Mouse (Mus musculus): Measurements from ENCODE around the gene Spdef. TPM values are rescaled to one million over a fixed set of nuclear protein-coding genes. Genes with fewer than 3 reads are reported as not detected.

Gene Spdef
- polyA plus RNA-seq, 1 experiment from 2014 or later, result 0.21 TPM

DNA sequence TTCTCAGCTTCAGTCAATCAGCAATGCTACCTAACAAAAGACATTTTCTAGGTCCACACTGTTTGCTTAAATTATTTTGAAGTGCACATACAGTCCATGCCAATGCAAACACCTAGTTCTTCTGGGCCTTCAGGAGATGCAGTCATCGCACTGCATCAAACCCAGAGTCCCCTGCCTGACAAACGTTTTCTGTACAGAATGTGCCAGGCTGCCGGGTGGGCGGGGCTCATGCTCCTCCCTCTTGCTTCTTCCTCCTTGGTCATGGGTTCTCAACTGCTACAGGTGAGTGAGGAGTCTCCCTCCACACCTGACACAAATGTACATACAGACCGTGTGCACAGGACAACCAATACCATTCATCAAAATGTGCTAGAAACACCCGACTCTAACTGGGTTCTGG lies 31.4 kb upstream of the Spdef start:
- H3K9me3 ChIP-seq, result peaks cover 8% of the 10 kb centered on the region
- peaks cover 46% of the 10 kb centered on the region for H3K36me3 ChIP-seq

DNA sequence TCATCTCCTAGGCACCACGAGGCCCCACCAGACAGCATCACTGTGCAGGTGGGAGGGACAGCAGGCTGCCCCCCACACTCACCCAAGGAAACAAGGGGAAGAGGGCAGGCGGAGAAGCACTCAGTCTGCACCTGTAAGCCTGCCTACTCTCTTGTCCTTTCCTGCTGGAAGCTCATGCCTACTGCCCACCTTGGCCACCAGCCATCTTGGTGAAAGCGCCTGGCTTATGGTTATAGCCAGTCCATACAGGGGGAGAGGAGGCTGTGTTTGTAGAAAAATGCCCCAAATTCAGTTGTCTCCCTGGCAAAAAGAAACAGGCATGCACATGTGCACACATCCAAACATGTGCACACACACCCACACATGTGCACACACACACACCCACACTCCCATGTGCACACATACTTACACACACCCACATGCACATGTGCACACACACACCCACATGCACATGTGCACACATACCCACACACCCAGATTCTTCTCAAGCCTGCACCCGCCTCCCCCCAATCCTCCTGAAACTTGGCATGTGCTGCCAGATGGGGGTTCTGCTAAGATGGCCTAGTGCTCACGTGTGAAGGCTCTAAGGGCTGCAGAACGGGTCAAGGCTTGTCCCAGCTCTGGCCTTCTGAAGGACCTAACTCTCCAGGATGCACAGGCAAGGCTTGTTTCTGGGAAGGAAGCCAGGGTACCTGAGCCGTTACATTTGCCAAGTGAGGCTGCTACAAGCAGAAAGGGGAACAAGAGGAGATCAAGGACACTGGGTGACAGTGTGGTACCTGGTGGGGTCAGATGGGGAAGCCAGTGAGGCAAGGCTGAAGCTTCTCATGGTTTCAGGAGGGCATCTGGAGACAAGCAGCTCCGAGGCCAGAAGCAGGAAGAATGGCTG lies 22.8 kb upstream of the Spdef start:
- no peaks in the 10 kb centered on the region for H3K9me3 ChIP-seq
- peaks cover 2% of the 10 kb centered on the region; the same call in 1 of the 2 replicates for H3K4me1 ChIP-seq (replicated peaks)
- WGBS, result 86% methylated on average over 8 of the region's 8 CpGs
- no peak for ATAC-seq (ENCODE audit: insufficient number of reproducible peaks, insufficient read depth, low FRiP score, low TSS enrichment, low read depth)
- H3K27me3 ChIP-seq, result no peaks in the 10 kb centered on the region
- H3K4me3 ChIP-seq (replicated peaks), result no peak overlapping the region
- H3K36me3 ChIP-seq, result peaks cover 57% of the 10 kb centered on the region
- no peak overlapping the region for H3K9ac ChIP-seq (replicated peaks)
- no peak overlapping the region for H3K4me2 ChIP-seq
- no peak overlapping the region for H3K27ac ChIP-seq

More for the DNA sequence above, 31.4 kb upstream of the Spdef start:
- ATAC-seq (ENCODE audit: insufficient number of reproducible peaks, insufficient read depth, low FRiP score, low TSS enrichment, low read depth), result no peak
- H3K4me1 ChIP-seq (replicated peaks), result 0 out of 2 replicates have a peak, but pooled peaks cover 2% of the 10 kb centered on the region
- no peaks in the 10 kb centered on the region for H3K27me3 ChIP-seq
- no peak overlapping the region for H3K4me2 ChIP-seq
- H3K27ac ChIP-seq, result no peak overlapping the region
- WGBS, result 81% methylated on average over 6 of the region's 6 CpGs
- H3K4me3 ChIP-seq (replicated peaks), result no peak overlapping the region
- H3K9ac ChIP-seq (replicated peaks), result no peak overlapping the region

DNA sequence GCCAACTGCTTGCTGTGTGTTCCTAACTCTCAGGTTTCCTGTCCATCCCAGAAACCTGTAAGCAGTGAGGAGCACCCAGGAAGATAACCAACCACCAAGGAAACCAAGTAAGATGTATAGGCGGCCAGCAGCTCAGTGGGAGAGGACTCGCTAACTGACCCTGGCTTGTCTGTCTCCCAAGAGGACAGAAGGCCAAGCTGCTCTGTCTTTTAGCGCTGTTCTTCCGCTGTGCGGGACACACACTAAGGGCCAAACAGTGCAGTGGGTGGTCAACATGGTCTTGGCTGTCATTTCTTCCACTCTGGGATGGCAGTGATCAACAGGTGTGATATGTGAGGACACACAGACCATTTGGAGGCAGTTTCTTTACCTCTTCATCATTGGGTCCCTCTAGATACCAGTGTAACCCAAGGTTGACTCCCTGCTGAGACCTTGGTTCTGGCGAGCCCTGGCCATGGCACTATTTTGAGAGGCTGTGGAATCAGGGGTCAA lies 21.7 kb upstream of the Spdef start:
- Histone ChIP-seq H3K9me3 (no peaks in the 10 kb centered on the region), H3K27me3 (no peaks in the 10 kb centered on the region), H3K4me3 (replicated peaks) (no peak overlapping the region), H3K27ac (no peak overlapping the region), H3K4me2 (no peak overlapping the region), H3K4me1 (replicated peaks) (peaks cover 7% of the 10 kb centered on the region; the same call in 1 of the 2 replicates), H3K9ac (replicated peaks) (no peak overlapping the region), H3K36me3 (peaks cover 51% of the 10 kb centered on the region)
- 90% methylated on average over 6 of the region's 6 CpGs for WGBS
- no peak for ATAC-seq (ENCODE audit: insufficient number of reproducible peaks, insufficient read depth, low FRiP score, low TSS enrichment, low read depth)

DNA sequence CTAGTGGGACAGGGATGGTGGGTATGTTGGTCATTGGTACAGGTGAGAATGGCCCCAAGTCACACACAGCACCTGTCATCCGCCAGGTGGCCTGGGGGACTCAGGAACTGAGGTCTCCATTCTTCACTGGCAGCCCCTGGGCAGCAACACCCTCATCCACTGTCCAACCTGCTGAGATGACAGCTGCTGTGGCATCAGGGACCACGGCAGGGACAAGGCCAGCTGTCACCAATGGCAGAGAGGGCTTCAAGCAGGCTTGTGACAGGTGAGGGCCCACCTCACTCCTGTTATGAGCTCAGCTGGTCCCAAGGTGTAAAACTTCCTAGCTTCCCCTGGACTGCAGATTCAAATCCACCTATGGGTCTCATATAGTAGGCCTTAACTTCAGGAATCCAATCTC lies 19.4 kb upstream of the Spdef start:
- no peaks in the 10 kb centered on the region for H3K9me3 ChIP-seq
- no peak overlapping the region for H3K9ac ChIP-seq (replicated peaks)
- no peaks in the 10 kb centered on the region for H3K27me3 ChIP-seq
- H3K4me1 ChIP-seq (replicated peaks), result peaks cover 7% of the 10 kb centered on the region; the same call in 1 of the 2 replicates
- no peak overlapping the region for H3K4me2 ChIP-seq
- WGBS, result 86% methylated on average over 2 of the region's 2 CpGs
- ATAC-seq (ENCODE audit: insufficient number of reproducible peaks, insufficient read depth, low FRiP score, low TSS enrichment, low read depth), result no peak
- H3K4me3 ChIP-seq (replicated peaks), result no peak overlapping the region
- H3K27ac ChIP-seq, result no peak overlapping the region
- H3K36me3 ChIP-seq, result peaks cover 36% of the 10 kb centered on the region

DNA sequence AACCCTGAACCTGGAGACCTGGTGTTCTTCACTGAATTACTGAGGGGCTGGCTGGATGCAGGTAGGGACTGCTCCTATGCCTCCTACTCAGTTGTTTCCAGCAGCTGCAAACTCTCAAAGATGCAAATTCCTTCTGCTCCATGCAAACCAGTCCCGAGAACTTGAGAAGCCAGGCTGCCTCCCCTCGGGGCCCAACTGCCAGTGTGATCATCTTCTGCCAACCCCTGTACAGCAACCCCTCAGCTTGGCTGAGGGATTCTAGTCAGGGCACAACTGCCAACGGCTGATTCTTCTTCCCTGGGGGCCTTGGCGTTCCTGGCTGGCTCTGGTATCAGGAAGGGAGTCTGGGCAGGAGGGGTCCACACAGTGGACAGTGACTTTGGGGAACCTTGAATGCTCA lies 17.7 kb upstream of the Spdef start:
- no peaks in the 10 kb centered on the region for H3K9me3 ChIP-seq
- no peak overlapping the region for H3K4me3 ChIP-seq (replicated peaks)
- no peak overlapping the region for H3K9ac ChIP-seq (replicated peaks)
- H3K4me1 ChIP-seq (replicated peaks), result peaks cover 7% of the 10 kb centered on the region; the same call in 1 of the 2 replicates
- H3K27me3 ChIP-seq, result no peaks in the 10 kb centered on the region
- WGBS, result 52% methylated on average over 4 of the region's 4 CpGs
- H3K27ac ChIP-seq, result no peak overlapping the region
- no peak for ATAC-seq (ENCODE audit: insufficient number of reproducible peaks, insufficient read depth, low FRiP score, low TSS enrichment, low read depth)
- no peak overlapping the region for H3K4me2 ChIP-seq
- H3K36me3 ChIP-seq, result peaks cover 19% of the 10 kb centered on the region

DNA sequence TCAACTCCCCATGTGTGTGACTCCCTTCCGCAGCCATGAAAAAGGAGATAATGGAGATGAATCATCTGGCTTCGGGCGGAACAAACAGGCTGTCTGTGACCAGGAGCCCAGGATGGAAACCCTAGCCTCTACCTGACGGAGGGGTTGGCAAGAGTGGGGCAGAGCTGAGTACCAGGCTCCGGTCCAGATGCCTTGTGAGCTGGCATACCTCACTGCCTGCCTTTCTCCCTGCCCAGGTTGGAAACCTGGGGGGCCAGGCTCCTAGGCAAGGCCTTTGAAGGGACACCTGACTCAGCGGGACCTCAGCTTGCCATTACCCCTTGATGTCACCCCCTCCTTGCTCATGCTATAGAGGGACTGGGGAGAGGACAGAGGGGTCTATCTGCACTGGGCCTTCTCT lies 12.2 kb upstream of the Spdef start:
- Histone ChIP-seq H3K9ac (replicated peaks) (no peak overlapping the region), H3K4me3 (replicated peaks) (no peak overlapping the region), H3K27ac (no peak overlapping the region), H3K36me3 (no peaks in the 10 kb centered on the region), H3K4me2 (no peak overlapping the region), H3K27me3 (no peaks in the 10 kb centered on the region), H3K9me3 (no peaks in the 10 kb centered on the region), H3K4me1 (replicated peaks) (no peaks in the 10 kb centered on the region)
- WGBS, result 90% methylated on average over 6 of the region's 6 CpGs
- ATAC-seq (ENCODE audit: insufficient number of reproducible peaks, insufficient read depth, low FRiP score, low TSS enrichment, low read depth), result no peak

DNA sequence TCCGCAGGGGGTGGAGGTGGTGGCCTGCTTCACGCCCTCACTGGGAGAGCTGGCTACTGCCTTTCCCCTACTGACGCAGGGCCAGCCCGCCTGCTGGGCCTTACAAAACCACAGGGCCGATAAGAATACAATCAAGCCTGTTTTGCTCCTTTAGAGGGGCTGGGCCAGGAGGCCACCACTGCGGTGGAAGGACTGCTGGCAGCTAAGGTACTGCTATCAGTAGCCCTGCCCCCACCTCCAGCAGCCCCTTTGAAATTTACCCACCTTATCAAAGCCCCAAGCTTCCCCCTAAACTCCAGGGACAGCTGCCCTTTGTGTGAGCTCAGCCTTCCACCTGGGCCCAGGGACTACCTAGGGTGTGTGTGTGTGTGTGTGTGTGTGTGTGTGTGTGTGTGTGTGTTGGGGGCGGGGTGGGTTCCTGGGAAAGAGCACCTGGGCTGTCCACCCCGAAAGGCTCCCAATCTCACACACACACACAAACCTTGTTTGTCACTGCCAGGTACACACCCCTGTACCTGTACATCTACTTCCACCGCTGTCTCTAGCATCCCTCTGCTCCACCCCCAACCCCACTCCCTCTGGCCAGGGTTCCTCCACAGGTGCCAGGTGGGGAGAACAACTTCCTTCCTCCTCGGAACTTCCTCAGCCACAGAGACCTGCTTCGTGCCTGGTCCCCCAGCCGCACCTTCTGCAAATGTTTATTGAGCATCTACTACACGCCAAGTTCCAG lies 5.8 kb upstream of the Spdef start:
- no peak overlapping the region for H3K4me3 ChIP-seq (replicated peaks)
- WGBS, result 22% methylated on average over 11 of the region's 13 CpGs
- ATAC-seq (ENCODE audit: insufficient number of reproducible peaks, insufficient read depth, low FRiP score, low TSS enrichment, low read depth), result no peak
- no peak overlapping the region for H3K4me2 ChIP-seq
- no peaks in the 10 kb centered on the region for H3K27me3 ChIP-seq
- no peaks in the 10 kb centered on the region for H3K36me3 ChIP-seq
- H3K9me3 ChIP-seq, result peaks cover 3% of the 10 kb centered on the region; the same call in 1 of the 2 replicates
- peaks cover 8% of the 10 kb centered on the region; the same call in 1 of the 2 replicates for H3K4me1 ChIP-seq (replicated peaks)
- H3K9ac ChIP-seq (replicated peaks), result no peak overlapping the region
- no peak overlapping the region for H3K27ac ChIP-seq

DNA sequence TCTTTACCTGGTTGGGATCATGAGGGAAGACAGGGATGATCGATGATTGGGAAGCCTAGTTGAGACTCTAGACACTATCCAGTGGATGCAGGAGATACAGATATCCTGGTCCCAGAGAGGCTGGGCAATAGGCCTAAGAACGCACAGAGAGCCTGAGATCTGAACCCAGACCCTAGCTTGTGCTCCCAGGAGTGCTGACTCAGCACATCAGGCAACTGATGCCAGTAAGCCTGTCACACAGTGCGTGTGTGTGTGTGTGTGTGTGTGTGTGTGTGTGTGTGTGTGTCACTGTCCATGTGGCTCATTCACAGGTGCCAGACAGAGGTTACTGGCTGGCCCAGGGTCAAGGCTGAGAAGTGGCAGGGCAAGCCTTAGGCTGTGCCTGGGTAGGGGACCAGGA lies 3.9 kb upstream of the Spdef start:
- ATAC-seq (ENCODE audit: insufficient number of reproducible peaks, insufficient read depth, low FRiP score, low TSS enrichment, low read depth), result no peak
- peaks cover 3% of the 10 kb centered on the region; the same call in 1 of the 2 replicates for H3K9me3 ChIP-seq

DNA sequence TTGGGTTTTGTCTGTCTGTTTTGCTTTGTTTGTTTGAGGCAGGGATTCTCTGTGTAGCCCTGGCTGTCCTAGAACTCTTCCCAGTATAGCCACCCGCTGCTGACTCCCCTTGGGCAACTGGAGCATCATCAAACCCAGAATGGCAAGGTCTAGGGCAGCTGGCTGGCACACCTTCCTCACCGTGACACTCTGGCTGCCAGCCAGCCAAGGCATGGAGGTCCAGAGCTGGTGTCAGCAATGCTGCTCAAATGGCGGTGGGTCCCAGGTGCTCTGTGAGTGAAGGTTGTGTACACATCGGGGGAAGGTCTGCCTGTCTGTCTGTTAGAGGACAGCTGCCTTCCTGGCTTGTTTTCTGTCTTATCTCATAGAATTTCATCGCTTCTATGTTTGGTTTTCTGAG lies 3.4 kb upstream of the Spdef start:
- Histone ChIP-seq H3K4me1 (replicated peaks) (peaks cover 10% of the 10 kb centered on the region; the same call in 1 of the 2 replicates), H3K4me3 (replicated peaks) (no peak overlapping the region), H3K36me3 (no peaks in the 10 kb centered on the region), H3K4me2 (no peak overlapping the region), H3K9ac (replicated peaks) (no peak overlapping the region), H3K27ac (no peak overlapping the region), H3K9me3 (peaks cover 3% of the 10 kb centered on the region; the same call in 1 of the 2 replicates), H3K27me3 (no peaks in the 10 kb centered on the region)
- 82% methylated on average over 5 of the region's 5 CpGs for WGBS
- ATAC-seq (ENCODE audit: insufficient number of reproducible peaks, insufficient read depth, low FRiP score, low TSS enrichment, low read depth), result no peak

More for the DNA sequence above, 3.9 kb upstream of the Spdef start:
- H3K27ac ChIP-seq, result no peak overlapping the region
- WGBS, result 86% methylated on average over 3 of the region's 3 CpGs
- H3K4me2 ChIP-seq, result no peak overlapping the region
- no peaks in the 10 kb centered on the region for H3K36me3 ChIP-seq
- no peak overlapping the region for H3K4me3 ChIP-seq (replicated peaks)
- H3K27me3 ChIP-seq, result no peaks in the 10 kb centered on the region
- no peak overlapping the region for H3K9ac ChIP-seq (replicated peaks)
- peaks cover 10% of the 10 kb centered on the region; the same call in 1 of the 2 replicates for H3K4me1 ChIP-seq (replicated peaks)

DNA sequence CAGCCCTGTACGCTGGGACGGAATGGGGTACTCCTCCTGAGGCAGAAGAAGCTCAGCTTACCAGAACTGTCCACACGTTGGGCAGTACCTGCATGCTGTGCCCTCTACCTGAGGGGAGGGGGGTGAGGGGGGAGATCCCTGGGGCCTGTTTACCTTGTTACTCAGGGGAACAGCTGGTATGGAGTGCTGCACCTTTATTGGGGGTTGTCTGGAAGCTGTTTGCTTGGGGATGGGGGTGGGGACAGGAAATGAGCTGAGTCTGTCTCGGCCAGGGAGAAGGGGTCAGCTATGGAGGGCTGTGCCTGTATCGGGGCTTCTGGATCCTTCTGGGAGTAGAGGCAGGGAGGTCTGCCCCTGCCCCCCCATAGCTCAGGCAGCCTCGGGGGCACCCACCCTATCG lies 2.2 kb downstream of the Spdef start:
- H3K9ac ChIP-seq (replicated peaks), result 0 out of 2 replicates have a peak overlapping the region, but pooled peaks have one; percentile 27
- 23% methylated on average over 7 of the region's 7 CpGs for WGBS
- no peak for ATAC-seq (ENCODE audit: insufficient number of reproducible peaks, insufficient read depth, low FRiP score, low TSS enrichment, low read depth)
- H3K4me1 ChIP-seq (replicated peaks), result peaks cover 28% of the 10 kb centered on the region
- peak overlapping the region; percentile 21; the same call in 1 of the 2 replicates for H3K4me2 ChIP-seq
- peaks cover 3% of the 10 kb centered on the region; the same call in 1 of the 2 replicates for H3K9me3 ChIP-seq
- H3K27ac ChIP-seq, result peak overlapping the region; percentile 62; the same call in 1 of the 2 replicates
- H3K27me3 ChIP-seq, result no peaks in the 10 kb centered on the region
- no peak overlapping the region for H3K4me3 ChIP-seq (replicated peaks)
- H3K36me3 ChIP-seq, result no peaks in the 10 kb centered on the region

DNA sequence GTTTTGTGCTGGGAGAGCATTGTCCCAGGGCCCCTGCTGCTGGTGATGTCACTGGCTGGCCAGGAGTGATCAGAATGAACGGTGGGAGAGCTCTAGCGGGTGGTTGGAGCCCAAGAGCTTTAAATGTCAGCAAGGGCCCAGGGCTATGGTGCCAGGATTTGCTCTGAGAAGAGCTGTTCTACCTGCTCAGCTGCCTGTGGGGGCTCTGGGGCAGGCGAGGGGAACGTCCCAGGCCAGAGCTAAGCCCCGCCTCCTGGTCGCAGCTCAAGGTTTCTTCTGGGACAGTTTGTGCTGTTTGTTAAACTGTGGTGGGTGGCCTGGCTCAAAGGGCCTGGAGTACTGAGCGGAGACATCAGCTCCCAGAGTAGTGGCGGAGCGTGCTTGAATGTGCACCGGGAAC lies 3.3 kb downstream of the Spdef start:
- H3K9ac ChIP-seq (replicated peaks), result no peak overlapping the region
- H3K36me3 ChIP-seq, result no peaks in the 10 kb centered on the region
- H3K4me2 ChIP-seq, result peak overlapping the region; percentile 19; the same call in 1 of the 2 replicates
- WGBS, result 16% methylated on average over 10 of the region's 10 CpGs
- H3K27me3 ChIP-seq, result no peaks in the 10 kb centered on the region
- ATAC-seq (ENCODE audit: insufficient number of reproducible peaks, insufficient read depth, low FRiP score, low TSS enrichment, low read depth), result no peak
- H3K4me3 ChIP-seq (replicated peaks), result no peak overlapping the region
- H3K9me3 ChIP-seq, result peaks cover 3% of the 10 kb centered on the region; the same call in 1 of the 2 replicates
- peaks cover 28% of the 10 kb centered on the region for H3K4me1 ChIP-seq (replicated peaks)
- peak overlapping the region; percentile 29; the same call in 1 of the 2 replicates for H3K27ac ChIP-seq

Measured in limb, embryonic 12.5 days (tissue).